Mouse (Mus musculus): ENCODE measurements around the gene Fxyd2. TPM values are rescaled to one million over a fixed set of nuclear protein-coding genes. Genes with fewer than 3 reads are reported as not detected.
A peak's percentile ranks its signal among the peaks of the same experiment; 100 is the strongest.

Gene Fxyd2
- 1 to 10 TPM; 4.5 to 8.9 TPM for total RNA-seq (2021)
- long read RNA-seq, experiment 1: 0 reads
- long read RNA-seq, experiment 2, partial matches to known transcripts: 1 of 2 reads
- long read RNA-seq, experiment 2, other reads (novel, unspliced or antisense): 1 of 2 reads

GRCm38 (mm10) chr9:45399434-45399833 is at the start of gene Fxyd2:
Fxyd2 (plus strand) TSS chr9:45399669.
- no peak for DNase-seq (ENCODE audit: low spot score in 2 of 2)

GRCm38 (mm10) chr9:45349851-45350250 is 49.6 kb upstream of the Fxyd2 start:
- DNase-seq (ENCODE audit: low spot score in 2 of 2): no peak

- DNase-seq (ENCODE audit: low spot score in 2 of 2): no peak
These were observed 44.3 kb upstream of the Fxyd2 start for GRCm38 (mm10) chr9:45355192-45355591.

- no peak for DNase-seq (ENCODE audit: low spot score in 2 of 2)
These were observed 41.1 kb upstream of the Fxyd2 start for GRCm38 (mm10) chr9:45358356-45358755.

- DNase-seq (ENCODE audit: low spot score in 2 of 2): no peak
These were observed 37.4 kb upstream of the Fxyd2 start for GRCm38 (mm10) chr9:45362051-45362461.

GRCm38 (mm10) chr9:45363639-45364214 is 35.7 kb upstream of the Fxyd2 start:
- no peak for DNase-seq (ENCODE audit: low spot score in 2 of 2)

- DNase-seq (ENCODE audit: low spot score in 2 of 2): no peak
These were observed 31.8 kb upstream of the Fxyd2 start for GRCm38 (mm10) chr9:45367716-45368115.

GRCm38 (mm10) chr9:45368341-45368901 is 31.0 kb upstream of the Fxyd2 start:
- DNase-seq (ENCODE audit: low spot score in 2 of 2): peak in 1 of 2 experiments; percentile 36

GRCm38 (mm10) chr9:45370117-45370561 is 29.3 kb upstream of the Fxyd2 start, which contains the start of gene Fxyd6:
Fxyd6 (plus strand) TSS chr9:45370185.
- DNase-seq (ENCODE audit: low spot score in 2 of 2): peak; percentile 71 to 81

GRCm38 (mm10) chr9:45370616-45371336 is 28.7 kb upstream of the Fxyd2 start:
- no peak for DNase-seq (ENCODE audit: low spot score in 2 of 2)

GRCm38 (mm10) chr9:45371337-45371707 is 28.1 kb upstream of the Fxyd2 start:
- no peak for DNase-seq (ENCODE audit: low spot score in 2 of 2)

- DNase-seq (ENCODE audit: low spot score in 2 of 2): no peak
These were observed 25.6 kb upstream of the Fxyd2 start for GRCm38 (mm10) chr9:45373896-45374295.

- no peak for DNase-seq (ENCODE audit: low spot score in 2 of 2)
These were observed 24.4 kb upstream of the Fxyd2 start for GRCm38 (mm10) chr9:45374988-45375502.

- peak in 1 of 2 experiments; percentile 18 for DNase-seq (ENCODE audit: low spot score in 2 of 2)
These were observed 23.0 kb upstream of the Fxyd2 start for GRCm38 (mm10) chr9:45376427-45376826.

GRCm38 (mm10) chr9:45376883-45377282 is 22.6 kb upstream of the Fxyd2 start:
- DNase-seq (ENCODE audit: low spot score in 2 of 2): no peak

- no peak for DNase-seq (ENCODE audit: low spot score in 2 of 2)
These were observed 18.8 kb upstream of the Fxyd2 start for GRCm38 (mm10) chr9:45380411-45381251.

GRCm38 (mm10) chr9:45382336-45382735 is 17.1 kb upstream of the Fxyd2 start:
- no peak for DNase-seq (ENCODE audit: low spot score in 2 of 2)

- DNase-seq (ENCODE audit: low spot score in 2 of 2): no peak
These were observed 16.6 kb upstream of the Fxyd2 start for GRCm38 (mm10) chr9:45382834-45383233.

- DNase-seq (ENCODE audit: low spot score in 2 of 2): no peak
These were observed 15.6 kb upstream of the Fxyd2 start for GRCm38 (mm10) chr9:45383883-45384282.

- DNase-seq (ENCODE audit: low spot score in 2 of 2): no peak
These were observed 12.8 kb upstream of the Fxyd2 start for GRCm38 (mm10) chr9:45386698-45387097.

Data from adrenal gland, adult 18-20 months (tissue).